Mouse (Mus musculus): ENCODE results near the gene Zfp120.
"Not testable (repeated sequence)": the region's sequence is repeated elsewhere in the genome, so short reads cannot be mapped to it uniquely, and the experiment has no call there.

Gene Zfp120

DNA sequence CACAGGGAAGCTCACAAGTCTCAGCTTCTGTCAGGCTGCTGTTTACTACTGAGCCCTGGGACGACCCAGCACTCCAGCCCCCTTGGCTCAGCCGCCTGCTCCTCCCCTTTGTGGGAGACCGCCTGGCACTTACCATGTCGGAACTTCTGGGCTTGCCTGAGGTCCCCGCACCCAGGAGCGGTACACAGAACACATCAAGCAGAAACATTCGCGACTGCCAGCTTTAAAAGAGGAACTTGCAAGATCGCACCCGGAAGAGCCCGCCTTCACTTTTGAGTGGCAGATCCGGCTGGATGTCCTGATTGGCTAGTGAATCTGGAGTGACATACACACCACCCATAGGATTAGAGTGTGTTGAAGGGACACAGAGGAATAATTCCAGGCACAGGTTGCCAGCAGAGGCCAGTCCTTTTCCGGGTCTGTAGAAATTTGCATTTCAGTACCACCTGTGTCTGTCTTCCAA is at the start of gene Zfp120:
TSS of gene Zfp120 (minus strand) at position 274 of the 463 bp plus-strand sequence.
- in situ Hi-C loops (cut with MboI; ENCODE audit: unreplicated experiment in 2 of 2): loop anchor here (5.0 to 25.0 kb wide), 11 partner anchors 176 to 1601 kb away; partner anchors contain the start of genes 3300002I08Rik (in 2 of the 2), Psmf1 (in 2 of the 2), Pygb (in 2 of the 2) and Cst11 (in 1 of the 2)

DNA sequence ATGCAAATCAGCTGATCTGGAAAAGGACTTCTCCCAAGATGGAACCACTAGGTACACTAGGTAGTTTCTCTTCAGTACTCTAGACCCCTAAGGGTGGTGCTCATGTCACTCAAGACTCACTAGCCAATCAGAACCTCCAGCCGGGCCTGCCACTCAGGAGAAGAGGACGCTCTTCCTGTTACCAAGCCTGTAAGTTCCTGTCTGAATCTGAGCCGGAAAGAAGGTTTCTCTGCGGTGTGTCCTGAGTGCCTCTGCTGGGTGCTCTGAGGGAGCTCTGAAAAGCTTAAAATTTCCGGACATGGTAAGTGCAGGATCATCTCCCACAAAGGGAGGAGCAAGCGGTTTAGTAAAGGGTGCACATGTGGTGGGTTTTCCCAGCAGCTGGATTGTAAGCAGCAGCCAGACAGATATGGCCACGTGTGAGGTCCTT is 45.1 kb upstream of the Zfp120 start, which contains the start of gene Gm14139:
TSS of gene Gm14139 (plus strand) at position 186 of the 430 bp plus-strand sequence.
- in situ Hi-C loops (cut with MboI; ENCODE audit: unreplicated experiment in 2 of 2): not testable (repeated sequence)

DNA sequence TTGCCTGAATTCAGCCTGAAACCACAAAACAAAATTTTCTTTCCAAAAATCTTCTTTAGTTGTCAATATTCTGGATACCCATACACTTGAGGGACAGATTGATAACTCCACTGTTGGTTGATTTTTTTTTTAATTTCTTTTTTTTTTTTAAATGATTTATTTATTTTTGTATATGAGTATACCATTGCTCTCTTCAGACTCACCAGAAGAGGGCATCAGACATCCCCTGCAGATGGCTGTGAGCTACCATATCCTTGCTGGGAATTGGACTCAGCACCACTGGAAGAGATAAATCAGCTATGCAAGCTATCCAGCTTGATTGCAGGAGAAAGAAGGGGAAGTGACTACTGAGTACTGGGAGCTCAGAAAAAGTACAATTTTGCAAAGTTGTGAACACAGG is 44.5 kb upstream of the Zfp120 start:
- in situ Hi-C loops (cut with MboI; ENCODE audit: unreplicated experiment in 2 of 2): not testable (repeated sequence)

DNA sequence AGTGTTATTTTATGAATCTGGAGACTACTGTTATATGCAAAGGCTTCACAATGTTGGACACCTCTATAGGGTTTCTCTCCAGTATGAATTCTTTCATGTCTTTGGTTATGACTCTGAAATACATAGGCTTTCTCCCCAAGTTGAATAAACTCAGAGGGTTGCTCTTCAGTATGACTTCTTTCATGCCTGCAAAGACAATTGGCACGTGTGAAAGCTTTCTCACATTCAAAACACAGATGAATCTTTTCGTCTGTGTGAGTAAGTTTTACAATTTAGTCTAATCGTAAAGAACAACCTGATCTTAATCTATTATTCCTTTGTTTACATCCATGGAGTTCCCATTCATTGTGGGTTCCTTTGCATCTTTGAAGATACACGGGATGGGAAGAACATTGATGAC is 43.1 kb upstream of the Zfp120 start, which contains the start of gene Gm10770:
TSS of gene Gm10770 (minus strand) at position 101 of the 400 bp plus-strand sequence.
- in situ Hi-C loops (cut with MboI; ENCODE audit: unreplicated experiment in 2 of 2): not testable (repeated sequence)

DNA sequence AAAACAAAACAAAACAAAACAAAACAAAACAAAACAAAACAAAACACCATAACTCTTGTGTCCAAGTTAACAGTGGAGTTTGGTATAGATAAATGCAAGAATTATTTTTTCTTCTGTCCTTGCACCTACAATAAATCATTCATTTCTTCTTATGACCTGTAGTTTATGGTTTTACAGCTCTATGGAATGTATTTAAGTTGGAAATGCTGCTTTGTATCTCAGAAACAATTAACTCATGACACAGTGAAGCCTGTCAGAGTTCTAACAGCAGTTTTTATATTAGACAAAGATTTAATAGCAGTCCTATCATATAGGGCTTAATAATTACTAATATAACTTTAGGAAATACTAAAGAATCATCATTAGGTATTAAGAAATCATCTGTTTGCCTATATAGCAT is 37.3 kb upstream of the Zfp120 start:
- in situ Hi-C loops (cut with MboI; ENCODE audit: unreplicated experiment in 2 of 2): no loop called here

DNA sequence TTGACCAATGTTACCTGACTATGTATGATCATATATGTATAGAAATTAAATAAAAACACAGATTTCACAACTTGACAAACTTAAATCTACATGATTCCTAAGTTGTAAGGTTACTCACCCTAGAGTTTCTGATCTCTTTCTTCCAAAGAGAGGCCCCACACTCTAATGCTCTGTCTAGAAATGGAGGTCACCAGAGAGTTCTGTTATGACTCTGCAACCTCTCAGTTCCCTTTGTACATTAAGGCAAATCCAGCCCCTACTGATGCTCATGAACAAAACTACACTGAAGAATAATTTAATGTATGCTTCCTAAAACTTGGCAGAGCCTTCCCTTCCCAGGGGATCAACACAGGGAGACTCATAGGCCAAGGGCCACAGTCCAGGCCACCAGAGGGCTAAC is 30.2 kb upstream of the Zfp120 start:
- in situ Hi-C loops (cut with MboI; ENCODE audit: unreplicated experiment in 2 of 2): no loop called here

DNA sequence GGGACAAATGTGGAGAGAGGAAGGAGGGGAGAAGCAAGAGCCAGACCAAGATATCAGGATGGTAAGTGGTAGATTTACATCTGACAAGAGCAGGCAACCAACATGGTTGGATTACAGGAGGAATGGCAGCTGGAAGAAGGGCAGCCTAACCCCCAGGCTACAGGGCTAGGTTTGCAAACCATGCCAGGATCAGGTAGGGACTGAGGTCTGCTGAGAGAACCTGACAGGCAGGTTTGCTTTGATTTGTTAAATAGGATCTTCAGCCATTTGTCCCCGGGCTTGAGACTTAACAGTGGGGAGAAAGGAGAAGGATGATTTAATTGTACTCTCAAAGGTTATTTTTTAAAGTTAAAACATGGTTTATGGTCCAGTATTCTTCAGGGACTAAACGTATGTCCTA is 3.7 kb downstream of the Zfp120 start:
- in situ Hi-C loops (cut with MboI; ENCODE audit: unreplicated experiment in 2 of 2): loop anchor here (5.0 to 25.0 kb wide), 10 partner anchors 180 to 1605 kb away; partner anchors contain the start of genes 3300002I08Rik (in 2 of the 2), Psmf1 (in 2 of the 2), Pygb (in 2 of the 2) and Cst11 (in 1 of the 2)

DNA sequence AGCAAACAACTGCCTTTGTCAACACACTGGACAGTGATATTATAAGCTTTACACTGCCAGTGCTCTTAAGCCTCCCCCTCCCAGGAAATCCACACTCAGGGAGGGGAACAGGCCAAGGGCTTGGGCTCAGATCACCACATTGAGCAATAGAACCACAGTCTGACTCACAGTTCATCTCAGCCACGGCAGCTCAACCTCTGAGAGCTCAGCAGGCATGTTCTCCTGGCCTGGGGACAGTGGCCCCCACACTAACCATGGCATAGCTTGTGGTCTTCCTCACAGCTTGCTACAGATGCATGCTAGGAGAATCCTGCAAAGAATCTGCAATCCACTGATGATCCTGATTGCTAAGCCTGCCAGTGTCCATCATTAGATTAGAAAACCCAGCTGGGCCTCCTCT is 4.5 kb downstream of the Zfp120 start:
- in situ Hi-C loops (cut with MboI; ENCODE audit: unreplicated experiment in 2 of 2): loop anchor here (5.0 to 25.0 kb wide), 10 partner anchors 180 to 1605 kb away; partner anchors contain the start of genes 3300002I08Rik (in 2 of the 2), Psmf1 (in 2 of the 2), Pygb (in 2 of the 2) and Cst11 (in 1 of the 2)

DNA sequence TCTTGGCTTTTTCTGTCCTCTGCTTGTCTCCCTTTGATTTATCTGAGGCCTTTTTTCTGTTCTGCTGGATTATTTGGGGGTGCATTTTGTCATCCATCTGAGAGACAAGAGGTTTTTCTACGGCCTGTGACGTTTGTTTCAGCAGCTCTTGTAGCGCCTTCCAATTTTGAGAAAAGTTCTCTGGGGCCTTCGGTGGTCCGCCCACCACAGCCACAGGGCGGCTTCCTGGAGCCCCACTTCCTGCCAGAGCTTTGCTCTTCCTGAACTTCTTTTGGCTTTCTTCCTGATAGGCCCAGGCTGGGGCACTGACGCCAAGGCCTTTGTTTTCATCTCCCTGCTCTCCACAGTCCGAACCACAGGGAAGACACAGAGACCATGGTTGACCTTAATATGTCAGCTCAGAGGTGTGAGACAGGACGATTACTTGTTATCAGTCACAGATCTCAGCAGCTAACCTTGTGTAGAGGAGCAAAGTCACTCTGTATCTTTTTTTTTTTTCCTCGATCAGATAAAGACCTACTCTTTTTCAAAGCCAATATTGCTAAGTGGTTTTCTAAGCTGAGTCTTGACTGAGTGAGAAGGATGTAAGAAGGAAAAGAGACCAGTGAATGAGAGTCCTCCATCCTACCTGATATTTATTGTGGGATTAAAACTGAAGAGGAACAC is 25.1 kb downstream of the Zfp120 start:
- in situ Hi-C loops (cut with MboI; ENCODE audit: unreplicated experiment in 2 of 2): no loop called here

DNA sequence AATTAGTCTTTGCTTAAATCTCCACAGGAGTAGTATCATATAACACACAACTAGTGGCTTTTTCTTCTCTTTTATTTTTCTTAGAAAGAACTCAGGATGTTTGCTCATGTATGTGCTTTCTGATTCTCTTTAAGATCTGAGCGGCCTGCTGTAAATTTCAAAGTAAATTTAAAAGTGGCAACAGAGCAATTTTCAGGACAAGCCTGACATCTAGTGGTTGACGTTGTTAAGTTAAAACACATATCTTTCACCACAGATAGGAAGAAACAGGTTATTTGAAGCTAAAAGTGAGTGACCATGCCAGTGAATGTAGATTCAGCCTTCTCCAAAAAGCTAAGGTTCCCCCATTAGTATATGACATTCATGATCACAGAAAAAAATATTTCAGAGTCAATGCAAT is 36.9 kb downstream of the Zfp120 start:
- in situ Hi-C loops (cut with MboI; ENCODE audit: unreplicated experiment in 2 of 2): loop anchor here (5.0 to 10.0 kb wide), 3 partner anchors 545 to 747 kb away; no protein-coding TSS in a partner anchor
